Mouse (Mus musculus): ENCODE measurements around the gene Nup85.
A peak's percentile ranks its signal among the peaks of the same experiment; 100 is the strongest.

DNA sequence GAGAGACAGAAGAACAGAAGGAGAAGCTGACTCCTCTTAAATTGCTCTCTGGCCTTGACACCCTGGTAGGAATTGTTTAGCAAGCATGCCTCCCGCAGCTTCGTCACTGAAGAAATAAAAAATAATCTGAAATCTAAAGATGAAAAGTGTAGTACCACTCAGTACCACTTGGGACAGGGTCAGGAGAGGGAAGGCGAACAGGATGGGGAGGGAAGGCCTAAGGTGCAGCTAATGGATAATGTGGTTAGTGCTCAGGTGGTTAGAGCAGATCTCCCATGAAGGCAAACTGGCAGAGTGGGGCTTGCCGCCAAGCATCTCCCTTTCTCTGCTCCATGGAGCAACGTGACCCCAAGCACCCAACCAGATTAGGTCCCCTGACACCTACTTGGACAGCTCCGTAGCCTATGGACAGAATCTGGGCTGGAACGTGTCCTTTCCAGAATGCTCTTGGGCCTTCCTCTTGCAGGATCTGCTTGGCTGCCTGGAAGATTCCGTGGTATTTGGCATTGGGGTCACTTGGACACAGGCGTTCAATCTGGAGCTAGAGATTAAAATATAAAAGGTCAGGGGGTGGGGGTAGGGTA is 59.3 kb downstream of the Nup85 start:
- TF ChIP-seq CTCF (IDR thresholded peaks at IDR 0.05; ENCODE audit: borderline replicate concordance, insufficient read depth, low read depth, low read length) (peak; percentile 51; the same call in 1 of the 2 replicates), POLR2A (IDR thresholded peaks at IDR 0.05; ENCODE audit: borderline replicate concordance, insufficient read depth, low read length) (no peak)

Data from cerebellum, adult 2 months (tissue).